Mouse (Mus musculus) limb, embryonic 15.5 days (tissue): ENCODE data around the gene Zfp110. TPM values are rescaled to one million over a fixed set of nuclear protein-coding genes. Genes with fewer than 3 reads are reported as not detected.

Experiments
- polyA plus RNA-seq: library from polyadenylated mRNA; unstranded; fragments of >200 nt; fragmentation: Nextera tagmentation; extraction: Ambion mirVana; gene quantifications from 2 replicates; pipeline ENCODE4 v1.2.1, GENCODE M21; 2015

Zfp110 gene
- polyA plus RNA-seq, 1 experiment from 2014 or later = 41.2 TPM

Other genes starting within 250 kb of the Zfp110 start
- 0.01 TPM in 1 of 2 replicates, not detected in the other for gene Vmn2r53, start 226.0 kb upstream of the Zfp110 start, polyA plus RNA-seq
- not detected in 2 replicates for gene Vmn2r54, start 194.4 kb upstream of the Zfp110 start, polyA plus RNA-seq
- gene Vmn2r55, start 149.8 kb upstream of the Zfp110 start, polyA plus RNA-seq = not detected in 2 replicates
- gene Vmn2r56, start 99.8 kb upstream of the Zfp110 start, polyA plus RNA-seq = not detected in 2 replicates
- 9.0 and 10.0 TPM in 2 replicates for gene Zscan18, start 31.1 kb upstream of the Zfp110 start, polyA plus RNA-seq
- gene Zfp329, start 15.9 kb upstream of the Zfp110 start, polyA plus RNA-seq = 11.5 and 14.6 TPM in 2 replicates
- 4.5 and 4.9 TPM in 2 replicates for gene Zfp128, start 46.4 kb downstream of the Zfp110 start, polyA plus RNA-seq
- 17.3 and 17.7 TPM in 2 replicates for gene Zscan22, start 63.1 kb downstream of the Zfp110 start, polyA plus RNA-seq
- 887 and 1,056 TPM in 2 replicates for gene Rps5, start 87.5 kb downstream of the Zfp110 start, polyA plus RNA-seq
- gene Rnf225, start 92.7 kb downstream of the Zfp110 start, polyA plus RNA-seq = 1.9 and 3.0 TPM in 2 replicates
- gene Zfp324, start 131.1 kb downstream of the Zfp110 start, polyA plus RNA-seq = 13.3 and 13.5 TPM in 2 replicates
- 7.4 and 7.8 TPM in 2 replicates for gene Zfp446, start 143.1 kb downstream of the Zfp110 start, polyA plus RNA-seq
- gene Slc27a5, start 163.4 kb downstream of the Zfp110 start, polyA plus RNA-seq = 0.07 and 0.20 TPM in 2 replicates
- gene Trim28, start 164.4 kb downstream of the Zfp110 start, polyA plus RNA-seq = 189 and 243 TPM in 2 replicates
- 23.7 and 25.2 TPM in 2 replicates for gene Zbtb45, start 175.3 kb downstream of the Zfp110 start, polyA plus RNA-seq
- gene Chmp2a, start 200.0 kb downstream of the Zfp110 start, polyA plus RNA-seq = 179 and 185 TPM in 2 replicates
- gene Ube2m, start 203.5 kb downstream of the Zfp110 start, polyA plus RNA-seq = 102 and 104 TPM in 2 replicates
- 2.5 and 3.7 TPM in 2 replicates for gene Mzf1, start 220.0 kb downstream of the Zfp110 start, polyA plus RNA-seq